Mouse (Mus musculus): ENCODE data around the gene Dnajc5. TPM values are rescaled to one million over a fixed set of nuclear protein-coding genes. Genes with fewer than 3 reads are reported as not detected.

Gene Dnajc5
- polyA plus RNA-seq, 1 experiment from 2014 or later: 87.4 TPM

Small RNA genes lying within 50 kb of the gene (microRNA-seq; reads per million reads assigned to microRNA genes)
- gene Mir7006: not detected

Other genes with a start within 250 kb of the Dnajc5 start
- gene Gmeb2, start 232.4 kb upstream of the Dnajc5 start, polyA plus RNA-seq (2015; fragmentation: Nextera tagmentation; extraction: Ambion mirVana): 14.9 and 15.7 TPM in 2 replicates
- 3.0 and 7.7 TPM in 2 replicates for gene Stmn3, start 206.0 kb upstream of the Dnajc5 start, polyA plus RNA-seq (2015; fragmentation: Nextera tagmentation; extraction: Ambion mirVana)
- 51.2 and 52.7 TPM in 2 replicates for gene Rtel1, start 200.7 kb upstream of the Dnajc5 start, polyA plus RNA-seq (2015; fragmentation: Nextera tagmentation; extraction: Ambion mirVana)
- gene Zgpat, start 155.6 kb upstream of the Dnajc5 start, polyA plus RNA-seq (2015; fragmentation: Nextera tagmentation; extraction: Ambion mirVana): 39.0 and 40.7 TPM in 2 replicates
- gene Arfrp1, start 155.1 kb upstream of the Dnajc5 start, polyA plus RNA-seq (2015; fragmentation: Nextera tagmentation; extraction: Ambion mirVana): 61.8 and 66.7 TPM in 2 replicates
- gene Lime1, start 140.4 kb upstream of the Dnajc5 start, polyA plus RNA-seq (2015; fragmentation: Nextera tagmentation; extraction: Ambion mirVana): 20.8 and 21.9 TPM in 2 replicates
- 12.5 and 14.6 TPM in 2 replicates for gene Zbtb46, start 61.1 kb upstream of the Dnajc5 start, polyA plus RNA-seq (2015; fragmentation: Nextera tagmentation; extraction: Ambion mirVana)
- 0.24 and 0.26 TPM in 2 replicates for gene Abhd16b, start 27.3 kb upstream of the Dnajc5 start, polyA plus RNA-seq (2015; fragmentation: Nextera tagmentation; extraction: Ambion mirVana)
- 155 and 160 TPM in 2 replicates for gene Tpd52l2, start 23.3 kb upstream of the Dnajc5 start, polyA plus RNA-seq (2015; fragmentation: Nextera tagmentation; extraction: Ambion mirVana)
- gene Uckl1, start 64.4 kb downstream of the Dnajc5 start, polyA plus RNA-seq (2015; fragmentation: Nextera tagmentation; extraction: Ambion mirVana): 41.4 and 51.2 TPM in 2 replicates
- gene Prpf6, start 71.4 kb downstream of the Dnajc5 start, polyA plus RNA-seq (2015; fragmentation: Nextera tagmentation; extraction: Ambion mirVana): 60.8 and 61.9 TPM in 2 replicates
- 48.2 and 52.3 TPM in 2 replicates for gene Zfp512b, start 72.3 kb downstream of the Dnajc5 start, polyA plus RNA-seq (2015; fragmentation: Nextera tagmentation; extraction: Ambion mirVana)
- gene Samd10, start 78.7 kb downstream of the Dnajc5 start, polyA plus RNA-seq (2015; fragmentation: Nextera tagmentation; extraction: Ambion mirVana): 29.7 and 30.1 TPM in 2 replicates
- gene Gm29797, start 136.5 kb downstream of the Dnajc5 start, polyA plus RNA-seq (2015; fragmentation: Nextera tagmentation; extraction: Ambion mirVana): not detected in 2 replicates
- gene Sox18, start 151.2 kb downstream of the Dnajc5 start, polyA plus RNA-seq (2015; fragmentation: Nextera tagmentation; extraction: Ambion mirVana): 65.3 and 70.3 TPM in 2 replicates
- gene Tcea2, start 159.8 kb downstream of the Dnajc5 start, polyA plus RNA-seq (2015; fragmentation: Nextera tagmentation; extraction: Ambion mirVana): 23.2 and 23.7 TPM in 2 replicates
- gene Rgs19, start 173.5 kb downstream of the Dnajc5 start, polyA plus RNA-seq (2015; fragmentation: Nextera tagmentation; extraction: Ambion mirVana): 72.3 and 72.5 TPM in 2 replicates
- gene Lkaaear1, start 178.0 kb downstream of the Dnajc5 start, polyA plus RNA-seq (2015; fragmentation: Nextera tagmentation; extraction: Ambion mirVana): not detected in 2 replicates
- 0.92 and 0.93 TPM in 2 replicates for gene Oprl1, start 194.5 kb downstream of the Dnajc5 start, polyA plus RNA-seq (2015; fragmentation: Nextera tagmentation; extraction: Ambion mirVana)
- 0.06 and 0.19 TPM in 2 replicates for gene Myt1, start 242.8 kb downstream of the Dnajc5 start, polyA plus RNA-seq (2015; fragmentation: Nextera tagmentation; extraction: Ambion mirVana)

Measured in lung, embryonic 15.5 days (tissue).